Mouse (Mus musculus): ENCODE results near the gene Msantd2. TPM values are rescaled to one million over a fixed set of nuclear protein-coding genes. Genes with fewer than 3 reads are reported as not detected.

Msantd2 gene
- polyA plus RNA-seq, 1 experiment from 2014 or later = 6.6 TPM

DNA sequence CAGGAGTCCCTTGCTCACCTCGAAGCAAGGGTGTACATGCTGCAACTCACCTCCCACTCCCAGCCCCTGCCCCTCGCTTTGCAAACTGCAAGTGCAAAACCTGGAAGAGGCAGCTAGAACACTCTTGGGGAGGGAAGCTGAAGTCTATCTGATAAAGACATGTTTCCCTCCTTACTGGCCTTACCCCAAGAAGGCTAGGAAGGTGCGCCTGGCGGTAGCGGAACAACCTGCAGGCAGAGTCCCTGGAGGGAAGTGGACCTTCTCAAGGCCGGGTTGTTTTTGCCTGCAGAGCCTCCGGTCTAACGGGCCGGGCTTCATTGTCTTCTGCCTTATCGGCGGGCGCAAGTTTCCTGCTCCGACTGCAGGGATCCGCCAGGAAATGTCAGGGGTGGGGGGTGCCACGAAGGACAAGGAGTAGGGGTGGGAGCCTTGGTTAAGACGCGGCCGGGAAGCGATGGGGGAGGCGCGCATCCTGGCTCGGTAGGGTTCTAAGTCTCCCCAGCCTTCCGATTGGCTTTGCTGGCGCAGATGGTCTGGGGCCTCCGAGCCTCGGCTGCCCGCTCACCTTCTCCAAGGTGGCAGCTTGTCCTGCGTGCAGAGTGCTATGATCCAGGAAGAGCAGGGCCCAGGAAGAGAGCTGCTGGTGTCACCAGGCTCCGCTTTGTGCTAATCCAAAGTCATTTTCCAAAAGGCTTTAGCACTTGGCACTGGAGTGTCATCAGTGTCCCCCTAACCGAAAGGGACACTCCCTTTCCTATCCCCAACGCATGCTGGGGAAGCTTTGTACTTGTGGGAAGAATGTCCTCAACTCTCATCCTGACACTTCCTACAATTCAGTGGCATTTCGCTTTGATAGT lies 41.1 kb downstream of the Msantd2 start:
- under 1% methylated on average over 32 of the region's 32 CpGs for WGBS (ENCODE audit: insufficient replicate concordance)
- no peaks in the 10 kb centered on the region for H3K9me3 ChIP-seq (replicated peaks)
- H3K27me3 ChIP-seq = peaks cover 74% of the 10 kb centered on the region
- H3K4me1 ChIP-seq (replicated peaks) = peaks cover 32% of the 10 kb centered on the region
- peak overlapping the region; percentile 33; the same call in 1 of the 2 replicates for H3K9ac ChIP-seq
- H3K4me3 ChIP-seq (replicated peaks) = peak overlapping the region; percentile 43
- no peaks in the 10 kb centered on the region for H3K36me3 ChIP-seq
- DNase-seq (no peak), ATAC-seq (ENCODE audit: low read depth) (peak; percentile 53)
- peak overlapping the region; percentile 59 for H3K4me2 ChIP-seq
- peak overlapping the region; percentile 16 for H3K27ac ChIP-seq

- H3K27me3 ChIP-seq = peaks cover 71% of the 10 kb centered on the region
- H3K36me3 ChIP-seq = no peaks in the 10 kb centered on the region
- no peaks in the 10 kb centered on the region for H3K9me3 ChIP-seq (replicated peaks)
- H3K4me3 ChIP-seq (replicated peaks) = peak overlapping the region; percentile 43
- DNase-seq (no peak), ATAC-seq (ENCODE audit: low read depth) (peak; percentile 51)
- H3K4me2 ChIP-seq = peak overlapping the region; percentile 59
- 6% methylated on average over 31 of the region's 31 CpGs for WGBS (ENCODE audit: insufficient replicate concordance)
- no peak overlapping the region; the same call in 1 of the 2 replicates for H3K27ac ChIP-seq
- peaks cover 32% of the 10 kb centered on the region for H3K4me1 ChIP-seq (replicated peaks)
- peak overlapping the region; percentile 33 for H3K9ac ChIP-seq
Observed at GRCm38 (mm10) chr9:37530888-37531705, 42.0 kb downstream of the Msantd2 start.

DNA sequence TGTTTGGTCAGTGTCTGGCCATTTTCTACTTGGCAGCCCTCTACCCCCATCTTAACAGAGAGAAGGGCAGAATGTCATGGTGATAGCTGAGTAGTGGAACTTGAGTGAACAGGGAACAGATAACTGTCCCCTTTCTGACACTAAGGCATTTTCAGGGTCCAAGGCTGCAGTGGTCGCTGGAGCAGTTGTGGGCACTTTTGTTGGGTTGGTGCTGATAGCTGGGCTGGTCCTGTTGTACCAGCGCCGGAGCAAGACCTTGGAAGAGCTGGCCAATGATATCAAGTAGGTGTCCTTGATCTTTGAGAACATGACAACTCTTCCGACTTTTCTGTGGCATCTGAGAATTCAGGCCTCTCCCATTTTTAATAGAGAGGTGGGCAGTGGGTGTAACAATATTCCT lies 47.7 kb downstream of the Msantd2 start:
- DNase-seq = no peak
- no peak overlapping the region for H3K9ac ChIP-seq
- H3K27ac ChIP-seq = no peak overlapping the region
- H3K9me3 ChIP-seq (replicated peaks) = no peaks in the 10 kb centered on the region
- H3K27me3 ChIP-seq = peaks cover 17% of the 10 kb centered on the region
- WGBS (ENCODE audit: insufficient replicate concordance) = 63% methylated on average over 4 of the region's 4 CpGs
- ATAC-seq (ENCODE audit: low read depth) = no peak
- no peaks in the 10 kb centered on the region for H3K36me3 ChIP-seq
- no peaks in the 10 kb centered on the region; the same call in 1 of the 2 replicates for H3K4me1 ChIP-seq (replicated peaks)
- H3K4me2 ChIP-seq = no peak overlapping the region
- H3K4me3 ChIP-seq (replicated peaks) = no peak overlapping the region

DNA sequence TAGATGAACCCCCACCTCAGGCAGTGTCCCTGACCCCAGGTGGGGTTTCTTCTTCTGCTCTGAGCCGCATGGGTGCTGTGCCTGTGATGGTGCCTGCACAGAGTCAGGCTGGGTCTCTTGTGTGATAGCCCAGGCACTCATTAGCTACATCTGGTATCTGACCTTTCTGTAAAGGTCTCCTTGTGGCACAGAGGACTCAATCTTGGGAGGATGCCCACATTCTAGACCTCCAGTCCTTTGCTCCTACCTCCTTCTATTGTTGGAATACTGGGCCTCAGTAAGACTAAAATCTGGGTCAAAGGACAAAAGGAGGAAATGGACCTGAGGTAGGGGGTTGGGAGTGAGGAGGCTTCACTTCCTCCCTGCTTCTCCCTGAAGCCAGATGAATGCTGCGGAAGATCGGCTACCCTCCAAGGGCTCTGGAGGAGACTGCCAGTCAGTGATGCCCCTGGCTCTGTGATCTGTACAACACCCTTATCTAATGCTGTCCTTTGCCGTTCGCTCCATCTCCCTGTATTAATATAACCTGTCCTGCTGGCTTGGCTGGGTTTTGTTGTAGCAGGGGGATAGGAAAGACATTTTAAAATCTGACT lies 48.6 kb downstream of the Msantd2 start:
- DNase-seq = no peak
- H3K4me1 ChIP-seq (replicated peaks) = no peaks in the 10 kb centered on the region
- H3K4me3 ChIP-seq (replicated peaks) = no peak overlapping the region
- H3K27ac ChIP-seq = no peak overlapping the region
- H3K4me2 ChIP-seq = no peak overlapping the region
- H3K27me3 ChIP-seq = peaks cover 11% of the 10 kb centered on the region
- H3K9me3 ChIP-seq (replicated peaks) = no peaks in the 10 kb centered on the region
- WGBS (ENCODE audit: insufficient replicate concordance) = 49% methylated on average over 5 of the region's 5 CpGs
- peak; percentile 36; the same call in 1 of the 2 replicates for ATAC-seq (ENCODE audit: low read depth)
- H3K36me3 ChIP-seq = no peaks in the 10 kb centered on the region
- no peak overlapping the region for H3K9ac ChIP-seq

GRCm38 (mm10) chr9:37539170-37540025 lies 50.3 kb downstream of the Msantd2 start, which contains the start of gene Vsig2:
Vsig2 (plus strand) TSS chr9:37539255.
- no peak within 1 kb of the TSS for H3K9ac ChIP-seq

DNA sequence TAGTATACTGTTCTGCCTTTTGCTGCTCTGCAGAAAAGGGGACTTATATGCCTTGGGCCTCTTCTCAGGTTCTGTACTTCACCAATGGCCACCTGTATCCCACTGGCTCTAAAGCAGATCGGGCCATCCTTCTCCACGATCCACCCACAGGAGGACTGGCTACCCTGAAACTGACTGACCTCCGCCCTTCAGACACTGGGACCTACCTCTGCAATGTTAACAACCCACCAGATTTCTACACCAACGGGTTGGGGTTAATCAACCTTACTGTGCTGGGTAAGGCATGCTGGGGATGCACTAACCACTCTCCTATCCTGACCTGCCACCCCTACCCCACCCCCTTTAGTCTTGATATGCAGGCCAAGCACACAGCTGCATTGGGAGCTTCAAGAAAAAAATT lies 51.1 kb downstream of the Msantd2 start:
- Histone ChIP-seq H3K4me2 (no peak overlapping the region), H3K9ac (no peak overlapping the region), H3K27ac (no peak overlapping the region), H3K4me3 (replicated peaks) (no peak overlapping the region), H3K9me3 (replicated peaks) (no peaks in the 10 kb centered on the region), H3K27me3 (peaks cover 4% of the 10 kb centered on the region; the same call in 1 of the 2 replicates), H3K36me3 (no peaks in the 10 kb centered on the region), H3K4me1 (replicated peaks) (peaks cover 13% of the 10 kb centered on the region)
- DNase-seq (no peak), ATAC-seq (ENCODE audit: low read depth) (no peak)
- WGBS (ENCODE audit: insufficient replicate concordance) = 64% methylated on average over 4 of the region's 4 CpGs

More at GRCm38 (mm10) chr9:37539170-37540025, 50.3 kb downstream of the Msantd2 start, which contains the start of gene Vsig2:
- DNase-seq = no peak
- no peak for ATAC-seq (ENCODE audit: low read depth)
- H3K27ac ChIP-seq = no peak within 1 kb of the TSS
- WGBS (ENCODE audit: insufficient replicate concordance) = 66% methylated on average over 23 of the region's 23 CpGs
- H3K9me3 ChIP-seq (replicated peaks) = no peaks in the 10 kb centered on the region
- peaks cover 6% of the 10 kb centered on the region; the same call in 1 of the 2 replicates for H3K4me1 ChIP-seq (replicated peaks)
- H3K4me3 ChIP-seq (replicated peaks) = no peak within 1 kb of the TSS
- H3K36me3 ChIP-seq = no peaks in the 10 kb centered on the region
- H3K27me3 ChIP-seq = peaks cover 4% of the 10 kb centered on the region; the same call in 1 of the 2 replicates
- no peak within 1 kb of the TSS for H3K4me2 ChIP-seq

- Histone ChIP-seq H3K36me3 (no peaks in the 10 kb centered on the region), H3K9me3 (replicated peaks) (no peaks in the 10 kb centered on the region), H3K4me1 (replicated peaks) (peaks cover 20% of the 10 kb centered on the region), H3K4me3 (replicated peaks) (no peak overlapping the region), H3K9ac (no peak overlapping the region), H3K4me2 (no peak overlapping the region), H3K27me3 (peaks cover 10% of the 10 kb centered on the region), H3K27ac (no peak overlapping the region)
- ATAC-seq (ENCODE audit: low read depth) (no peak), DNase-seq (no peak)
- 69% methylated on average over 6 of the region's 6 CpGs for WGBS (ENCODE audit: insufficient replicate concordance)
Observed at GRCm38 (mm10) chr9:37540701-37541575, 51.8 kb downstream of the Msantd2 start.

DNA sequence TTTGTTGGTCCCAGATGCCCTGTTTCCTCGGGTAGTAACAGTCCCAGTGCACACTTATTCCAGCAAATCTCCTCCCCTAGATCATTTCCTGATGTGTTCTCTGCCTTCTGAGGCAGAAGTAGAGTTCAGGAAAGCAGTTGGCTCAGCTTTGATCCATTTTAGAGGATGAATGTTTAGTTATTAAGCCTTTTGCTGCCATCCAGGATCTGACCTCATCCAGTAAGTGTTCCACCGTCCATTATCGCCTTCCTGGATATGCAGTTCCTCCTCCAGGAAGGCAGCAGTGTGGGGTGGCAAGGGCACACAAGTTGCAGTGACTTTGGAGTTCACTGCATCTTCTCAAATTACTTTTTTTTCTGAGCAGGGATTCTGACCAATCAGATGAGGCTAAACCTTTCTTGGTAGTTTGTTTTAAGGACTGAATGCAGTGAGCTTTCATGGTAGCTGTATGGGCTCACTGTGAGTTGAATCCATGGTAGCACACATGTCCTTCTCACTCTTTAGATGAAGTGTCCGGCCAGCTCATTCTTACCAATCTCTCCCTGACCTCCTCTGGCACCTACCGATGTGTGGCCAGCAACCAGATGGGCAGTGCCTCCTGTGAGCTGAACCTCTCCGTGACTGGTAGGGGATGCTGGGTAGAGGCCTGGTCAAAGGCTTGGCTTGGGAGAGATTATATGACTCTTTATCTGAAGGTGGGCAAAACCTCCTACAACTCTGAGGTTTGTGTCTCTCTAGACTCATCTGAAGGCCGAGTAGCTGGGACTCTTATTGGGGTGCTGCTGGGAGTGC lies 52.9 kb downstream of the Msantd2 start:
- Histone ChIP-seq H3K4me3 (replicated peaks) (no peak overlapping the region), H3K4me2 (no peak overlapping the region), H3K27me3 (peaks cover 17% of the 10 kb centered on the region), H3K27ac (no peak overlapping the region), H3K9ac (no peak overlapping the region), H3K4me1 (replicated peaks) (peaks cover 20% of the 10 kb centered on the region), H3K36me3 (no peaks in the 10 kb centered on the region), H3K9me3 (replicated peaks) (no peaks in the 10 kb centered on the region)
- ATAC-seq (ENCODE audit: low read depth) = no peak
- no peak for DNase-seq
- 50% methylated on average over 7 of the region's 7 CpGs for whole genome bisulfite sequencing (ENCODE audit: insufficient replicate concordance)

DNA sequence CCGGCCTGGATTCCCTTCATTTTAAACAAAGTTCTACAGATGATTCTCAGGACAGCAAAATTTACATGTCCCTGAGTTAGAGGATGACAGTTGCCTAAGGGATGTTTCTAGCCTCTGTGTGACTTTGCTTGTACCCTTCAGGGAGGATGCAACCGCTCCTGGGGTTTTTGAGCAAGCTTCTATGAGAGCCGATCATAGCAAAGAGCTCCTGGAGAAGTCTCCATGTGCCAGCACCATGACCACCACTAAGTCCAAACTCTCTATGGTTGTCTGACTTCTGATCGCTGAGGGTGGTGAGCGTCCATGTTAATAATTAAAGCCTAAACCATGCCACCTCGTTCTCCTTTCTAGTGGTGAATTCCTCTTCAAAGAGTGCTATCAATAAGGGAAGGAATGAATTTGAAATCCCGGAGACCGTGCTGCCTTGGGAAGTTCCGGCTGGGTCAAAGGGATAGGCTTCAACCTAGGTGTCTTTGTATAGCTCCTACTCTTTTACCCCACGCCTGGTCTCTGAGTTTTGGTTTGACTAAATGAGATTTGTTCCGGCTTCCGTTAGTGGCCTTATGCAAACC lies 54.8 kb downstream of the Msantd2 start:
- Histone ChIP-seq H3K4me3 (replicated peaks) (peak overlapping the region; percentile 54), H3K27ac (no peak overlapping the region), H3K9ac (no peak overlapping the region), H3K36me3 (no peaks in the 10 kb centered on the region), H3K9me3 (replicated peaks) (no peaks in the 10 kb centered on the region), H3K27me3 (peaks cover 13% of the 10 kb centered on the region), H3K4me1 (replicated peaks) (peaks cover 20% of the 10 kb centered on the region), H3K4me2 (peak overlapping the region; percentile 71)
- ATAC-seq (ENCODE audit: low read depth) (no peak), DNase-seq (no peak)
- WGBS (ENCODE audit: insufficient replicate concordance) = 49% methylated on average over 12 of the region's 12 CpGs
